Mouse (Mus musculus) left cerebral cortex, adult 18-20 months (tissue): Measurements from ENCODE around the gene Tbcb. TPM values are rescaled to one million over a fixed set of nuclear protein-coding genes. Genes with fewer than 3 reads are reported as not detected.
"Not testable (repeated sequence)": the region's sequence is repeated elsewhere in the genome, so short reads cannot be mapped to it uniquely, and the experiment has no call there.

Experiments
- DNase-seq, 2 experiments: peaks; one replicate each; pipeline ENCODE4 v3.0.0; 2021 to 2022; ENCODE audit warnings: low spot score in 2 of 2, mixed read lengths in 1 of 2
- total RNA-seq, 2 experiments: library from RNA; stranded (reverse); gene quantifications; 2 replicates each; pipeline ENCODE4 v1.2.3; 2021

Gene Tbcb
- total RNA-seq, 2 experiments from 2014 or later: 127 to 141 TPM

- peak; percentile 97 for DNase-seq
These were observed 37.2 kb downstream of the Tbcb start for GRCm38 (mm10) chr7:30194884-30195283.

GRCm38 (mm10) chr7:30194101-30194831 lies 37.8 kb downstream of the Tbcb start:
- peak; percentile 35 to 37 for DNase-seq

GRCm38 (mm10) chr7:30193581-30194100 lies 38.4 kb downstream of the Tbcb start:
- DNase-seq: peak; percentile 57 to 62

GRCm38 (mm10) chr7:30193013-30193412 lies 39.1 kb downstream of the Tbcb start:
- no peak for DNase-seq

GRCm38 (mm10) chr7:30192088-30192487 lies 40.0 kb downstream of the Tbcb start:
- no peak for DNase-seq

GRCm38 (mm10) chr7:30189116-30189491 lies 43.0 kb downstream of the Tbcb start:
- no peak for DNase-seq

- DNase-seq: no peak
These were observed 43.5 kb downstream of the Tbcb start for GRCm38 (mm10) chr7:30188344-30189115.

- no peak for DNase-seq
These were observed 47.3 kb downstream of the Tbcb start for GRCm38 (mm10) chr7:30184641-30185348.

- DNase-seq: peak; percentile 47 to 51
These were observed 48.2 kb downstream of the Tbcb start, which contains the start of gene Cox7a1 for GRCm38 (mm10) chr7:30183879-30184289. Cox7a1 (plus strand) TSS chr7:30184144.

- DNase-seq: not testable (repeated sequence)
These were observed 48.9 kb downstream of the Tbcb start for GRCm38 (mm10) chr7:30183189-30183588.

GRCm38 (mm10) chr7:30181929-30182328 lies 50.1 kb downstream of the Tbcb start:
- not testable (repeated sequence) for DNase-seq

- DNase-seq: peak; percentile 71 to 75
These were observed 50.8 kb downstream of the Tbcb start for GRCm38 (mm10) chr7:30181308-30181707.

GRCm38 (mm10) chr7:30178256-30178655 lies 53.8 kb downstream of the Tbcb start:
- DNase-seq: no peak

- DNase-seq: no peak
These were observed 55.6 kb downstream of the Tbcb start for GRCm38 (mm10) chr7:30176474-30176873.

Other genes starting within 250 kb of the Tbcb start
- 1 to 10 TPM; 4.5 to 4.7 TPM for gene Zfp568, start 248.3 kb downstream of the Tbcb start, total RNA-seq
- gene Zfp14, start 180.9 kb downstream of the Tbcb start, total RNA-seq: 1 to 10 TPM; 7.6 to 7.7 TPM
- 1 to 10 TPM; 4.1 to 6.0 TPM for gene Zfp82, start 159.4 kb downstream of the Tbcb start, total RNA-seq
- gene Gm26920, start 141.9 kb downstream of the Tbcb start, total RNA-seq: 1 to 10 TPM in 1 of 2 experiments, not detected in 1; 1.5 TPM
- gene Zfp566, start 141.7 kb downstream of the Tbcb start, total RNA-seq: 1 to 10 TPM; 5.6 to 7.7 TPM
- gene Zfp260, start 137.5 kb downstream of the Tbcb start, total RNA-seq: 10 to 100 TPM; 64.8 to 75.6 TPM
- gene Zfp382, start 110.3 kb downstream of the Tbcb start, total RNA-seq: 10 to 100 TPM; 31.3 to 36.0 TPM
- gene Zfp146, start 62.5 kb downstream of the Tbcb start, total RNA-seq: 10 to 100 TPM; 48.4 to 48.7 TPM
- 1 to 10 TPM; 4.7 to 5.8 TPM for gene Cox7a1, start 48.1 kb downstream of the Tbcb start, total RNA-seq
- 100 to 1,000 TPM; 174 to 176 TPM for gene Capns1, start 33.5 kb downstream of the Tbcb start, total RNA-seq
- 10 to 100 TPM; 58.0 to 60.0 TPM for gene Polr2i, start 324 bp downstream of the Tbcb start, total RNA-seq
- gene Ovol3, start 3.5 kb upstream of the Tbcb start, total RNA-seq: not detected
- under 1 TPM; 0.26 to 0.37 TPM for gene Thap8, start 47.8 kb upstream of the Tbcb start, total RNA-seq
- 1 to 10 TPM; 1.1 to 1.9 TPM for gene Wdr62, start 48.1 kb upstream of the Tbcb start, total RNA-seq
- 100 to 1,000 TPM; 443 to 457 TPM for gene Clip3, start 59.5 kb upstream of the Tbcb start, total RNA-seq
- 10 to 100 TPM; 67.0 to 68.5 TPM for gene Alkbh6, start 76.4 kb upstream of the Tbcb start, total RNA-seq
- 10 to 100 TPM; 13.8 to 15.6 TPM for gene Syne4, start 82.5 kb upstream of the Tbcb start, total RNA-seq
- gene E130208F15Rik, start 89.5 kb upstream of the Tbcb start, total RNA-seq: under 1 TPM; 0.35 to 0.56 TPM
- gene Sdhaf1, start 91.6 kb upstream of the Tbcb start, total RNA-seq: 1 to 10 TPM; 6.4 to 7.5 TPM
- 10 to 100 TPM; 33.5 to 36.4 TPM for gene Lrfn3, start 130.5 kb upstream of the Tbcb start, total RNA-seq
- 10 to 100 TPM; 29.8 to 30.7 TPM for gene Tyrobp, start 181.5 kb upstream of the Tbcb start, total RNA-seq
- 1 to 10 TPM in 1 of 2 experiments, not detected in 1; 1.8 TPM for gene Hcst, start 187.6 kb upstream of the Tbcb start, total RNA-seq
- 1 to 10 TPM; 3.9 to 4.1 TPM for gene Nfkbid, start 189.5 kb upstream of the Tbcb start, total RNA-seq
- gene Aplp1, start 213.3 kb upstream of the Tbcb start, total RNA-seq: 1,000 to 10,000 TPM; 1,233 to 1,333 TPM
- 1 to 10 TPM; 8.2 to 8.3 TPM for gene Kirrel2, start 225.4 kb upstream of the Tbcb start, total RNA-seq
- under 1 TPM; 0.44 to 0.52 TPM for gene Nphs1, start 226.0 kb upstream of the Tbcb start, total RNA-seq